Mouse (Mus musculus) small intestine, adult 2 months (tissue): Measurements from ENCODE around the gene Fam126a.
"Not testable (repeated sequence)": the region's sequence is repeated elsewhere in the genome, so short reads cannot be mapped to it uniquely, and the experiment has no call there.

Source experiments
- CTCF ChIP-seq: fragments of 200-500 bp; IDR thresholded peaks from 2 replicates; pipeline ENCODE4 v1.5.1; 2012; ENCODE audit warnings: low read depth, mild to moderate bottlenecking, control low read depth, inconsistent platforms, low read length, moderate library complexity, mixed read lengths; ENCODE audit not compliant: insufficient replicate concordance, insufficient read length; ENCODE audit errors: extremely low read depth
- POLR2A ChIP-seq: fragments of 200-500 bp; IDR thresholded peaks from 2 replicates; pipeline ENCODE4 v1.6.1; 2012; ENCODE audit warnings: low read depth, mild to moderate bottlenecking, control low read depth, inconsistent platforms, low read length, moderate library complexity

DNA sequence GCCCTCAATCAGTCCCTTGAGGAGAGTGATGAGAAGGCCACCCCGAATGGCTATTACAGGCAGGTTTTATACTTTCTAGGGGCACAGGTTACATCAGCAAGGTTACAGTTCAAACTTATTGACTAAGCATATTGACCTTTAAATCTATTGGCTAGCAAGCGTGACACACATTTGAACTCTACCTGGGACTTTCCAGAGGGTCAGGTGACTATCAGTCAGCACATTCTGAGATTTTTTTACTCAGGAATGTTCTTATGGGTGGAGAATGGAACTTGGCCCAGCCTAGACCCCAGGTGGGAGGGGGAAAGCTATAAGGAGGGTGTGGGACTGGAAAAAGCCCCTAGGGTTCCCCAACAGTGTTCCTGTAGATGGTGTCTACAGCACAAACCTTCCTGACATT is 159.2 kb downstream of the Fam126a start:
- TF ChIP-seq POLR2A, CTCF: not testable (repeated sequence)
